Mouse (Mus musculus): ENCODE measurements at regions not wholly inside any gene's neighbourhood (a gene's known extent, or its start where the extent isn't known, plus 50 kb on each side); places are given as distances from the start of the nearest gene placed in this dataset.

GRCm38 (mm10) chr14:45714786-45715185, 56.8 kb upstream of the Ddhd1 start:
- no peak for TF ChIP-seq POLR2A (IDR thresholded peaks at IDR 0.05; ENCODE audit: control insufficient read depth, low read depth, low read length)
- TF ChIP-seq CTCF (IDR thresholded peaks at IDR 0.05; ENCODE audit: control insufficient read depth, insufficient read depth, insufficient replicate concordance, low read depth, low read length): no peak
